Mouse (Mus musculus) neural tube, embryonic 11.5 days (tissue): Measurements from ENCODE around the gene Tnfrsf21. TPM values are rescaled to one million over a fixed set of nuclear protein-coding genes. Genes with fewer than 3 reads are reported as not detected.

Experiments
- ATAC-seq: fragments of 200-750 bp; cut with Nextera tagmentation; 2 replicates; pipeline ENCODE4 v1.8.0; 2017; ENCODE audit warnings: moderate number of reproducible peaks, mild to moderate bottlenecking, moderate TSS enrichment, moderate library complexity; ENCODE audit not compliant: insufficient read depth, low FRiP score, low TSS enrichment
- DNase-seq: peaks from one replicate; pipeline ENCODE4 v3.0.0-alpha.2; 2015; ENCODE audit warnings: low spot score
- H3K27ac ChIP-seq: fragments of 300-500 bp; sonication (generic); 2 replicates; pipeline ENCODE4 v1.5.1; 2014; ENCODE audit warnings: low read depth, mild to moderate bottlenecking, low read length
- H3K27me3 ChIP-seq: fragments of 300-500 bp; sonication (generic); 2 replicates; pipeline ENCODE4 v1.6.1; 2014; ENCODE audit warnings: mild to moderate bottlenecking, low read length, mixed read lengths; ENCODE audit not compliant: control insufficient read depth, insufficient read depth
- H3K36me3 ChIP-seq: fragments of 300-500 bp; sonication (generic); 2 replicates; pipeline ENCODE4 v1.6.1; 2014; ENCODE audit warnings: mild to moderate bottlenecking, low read length, moderate library complexity, mixed read lengths; ENCODE audit not compliant: control insufficient read depth, insufficient read depth
- H3K4me1 ChIP-seq: fragments of 300-500 bp; sonication (generic); 2 replicates; pipeline ENCODE4 v1.6.1; 2014; ENCODE audit warnings: low read length, mixed read lengths; ENCODE audit not compliant: control insufficient read depth, insufficient read depth
- H3K4me2 ChIP-seq: fragments of 300-500 bp; sonication (generic); 2 replicates; pipeline ENCODE4 v1.6.1; 2014; ENCODE audit warnings: low read depth, mild to moderate bottlenecking, moderate library complexity
- H3K4me3 ChIP-seq: fragments of 300-500 bp; sonication (generic); 2 replicates; pipeline ENCODE4 v1.5.1; 2014; ENCODE audit warnings: low read depth, low read length
- H3K9ac ChIP-seq: fragments of 300-500 bp; sonication (generic); 2 replicates; pipeline ENCODE4 v1.6.1; 2014; ENCODE audit warnings: mild to moderate bottlenecking, low read length
- H3K9me3 ChIP-seq: fragments of 300-500 bp; sonication (generic); 2 replicates; pipeline ENCODE4 v1.6.1; 2016; ENCODE audit warnings: low read length; ENCODE audit not compliant: control insufficient read depth
- WGBS: fragments of 180-500 bp; shearing (Covaris S2); extraction: QIAGEN DNeasy Blood & Tissue Kit; methylation state at CpG from one replicate; pipeline ENCODE4 v1.1.7; 2014; 5-methylcytosine and 5-hydroxymethylcytosine counted together
- polyA plus RNA-seq: library from polyadenylated mRNA; unstranded; fragments of >200 nt; fragmentation: Nextera tagmentation; extraction: Ambion mirVana; gene quantifications from 2 replicates; pipeline ENCODE4 v1.2.1, GENCODE M21; 2014

The Tnfrsf21 gene
- polyA plus RNA-seq, 1 experiment from 2014 or later: 50.1 TPM

DNA sequence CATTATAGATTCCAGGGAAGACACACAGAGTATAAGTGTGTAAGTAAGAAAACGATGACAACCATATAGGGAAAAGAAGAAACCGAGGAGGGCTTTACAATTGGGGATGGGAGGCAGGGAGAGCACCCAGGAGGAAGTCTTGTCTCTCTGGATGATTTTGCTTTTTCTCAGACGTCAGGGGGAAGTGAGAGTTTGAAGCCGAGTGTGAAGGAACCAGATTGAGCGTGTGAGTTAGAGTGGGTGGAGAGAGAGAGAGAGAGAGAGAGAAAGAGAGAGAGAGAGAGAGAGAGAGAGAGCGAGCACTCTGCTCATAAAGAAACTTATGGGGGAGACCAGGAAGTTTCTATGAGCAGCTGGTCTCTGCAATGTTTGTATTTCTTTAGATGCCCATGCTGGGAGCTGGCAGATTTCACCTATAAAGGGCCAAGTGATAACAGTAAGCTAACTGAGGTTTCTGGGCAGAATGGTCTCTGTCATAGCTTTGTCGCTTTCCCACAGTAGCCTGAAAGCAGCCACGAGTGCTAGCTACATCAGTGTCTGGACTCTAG is 16.2 kb downstream of the Tnfrsf21 start:
- no peak overlapping the region for H3K9ac ChIP-seq
- no peaks in the 10 kb centered on the region for H3K4me1 ChIP-seq
- no peaks in the 10 kb centered on the region for H3K9me3 ChIP-seq
- H3K27me3 ChIP-seq: no peaks in the 10 kb centered on the region
- no peak overlapping the region for H3K27ac ChIP-seq
- no peak for DNase-seq
- H3K4me2 ChIP-seq: no peak overlapping the region
- H3K4me3 ChIP-seq: no peak overlapping the region
- ATAC-seq: no peak
- WGBS: 87% methylated on average over 8 of the region's 8 CpGs
- H3K36me3 ChIP-seq: peaks cover under 1% of the 10 kb centered on the region

DNA sequence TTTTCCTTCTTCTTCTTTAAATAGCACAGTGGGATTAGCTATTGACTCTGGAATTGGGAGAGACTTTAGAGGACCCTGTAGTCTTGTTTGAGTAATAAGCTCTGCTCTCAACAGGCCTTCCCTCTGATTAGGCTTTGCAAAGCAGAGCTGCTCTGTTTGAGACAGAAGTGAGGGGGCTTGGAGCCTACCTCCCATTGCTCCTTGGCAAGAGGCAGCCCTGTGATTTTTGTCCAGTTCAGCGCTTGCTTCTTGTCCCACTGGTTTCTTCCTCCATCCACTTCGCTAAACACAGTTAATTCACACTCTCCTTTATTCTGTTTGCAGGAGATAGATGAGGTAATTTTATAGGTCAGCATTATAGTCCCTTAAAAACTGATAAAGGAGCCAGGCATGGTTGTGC is 19.0 kb downstream of the Tnfrsf21 start:
- no peak for ATAC-seq
- Histone ChIP-seq H3K4me1 (no peaks in the 10 kb centered on the region), H3K36me3 (peaks cover 13% of the 10 kb centered on the region), H3K4me2 (no peak overlapping the region), H3K27me3 (no peaks in the 10 kb centered on the region), H3K4me3 (no peak overlapping the region), H3K9ac (no peak overlapping the region), H3K27ac (no peak overlapping the region), H3K9me3 (no peaks in the 10 kb centered on the region)
- DNase-seq: no peak
- 84% methylated on average over 2 of the region's 2 CpGs for WGBS

DNA sequence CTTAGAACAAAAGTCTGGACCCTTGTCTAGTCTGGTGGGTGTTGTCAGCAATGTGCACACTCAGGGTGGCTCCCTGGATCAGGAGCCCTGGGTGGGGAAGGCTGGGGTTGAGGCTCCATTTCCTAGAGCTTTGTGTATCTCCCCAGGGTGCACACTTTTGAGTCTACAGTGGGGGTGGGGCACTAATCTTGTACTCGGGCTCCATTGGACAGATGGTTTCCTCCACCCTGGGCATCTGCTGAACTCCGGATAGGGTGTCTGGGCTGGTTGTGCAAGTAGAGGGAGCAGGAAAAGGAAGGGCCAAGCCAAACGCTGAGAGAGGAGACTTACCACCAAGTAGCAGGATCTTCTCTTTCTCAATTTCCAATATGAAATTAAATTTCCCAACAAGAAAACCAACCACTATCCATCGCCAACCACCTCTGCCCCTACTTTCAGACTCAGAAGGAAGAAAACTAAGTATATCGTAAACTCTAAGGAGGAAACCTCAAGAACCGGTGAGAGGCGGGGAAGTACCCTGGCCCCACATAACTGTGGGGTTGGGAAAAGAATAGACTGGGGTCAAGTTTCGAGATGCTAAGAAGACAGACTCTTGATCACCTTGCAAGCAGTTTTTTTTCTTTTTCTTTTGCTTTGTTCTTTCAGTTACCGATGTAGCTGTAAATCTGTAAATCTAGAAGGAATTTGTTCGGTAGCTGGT is 19.9 kb downstream of the Tnfrsf21 start:
- no peaks in the 10 kb centered on the region for H3K27me3 ChIP-seq
- H3K9ac ChIP-seq: no peak overlapping the region
- peaks cover 13% of the 10 kb centered on the region for H3K36me3 ChIP-seq
- H3K4me1 ChIP-seq: no peaks in the 10 kb centered on the region
- WGBS: 76% methylated on average over 10 of the region's 10 CpGs
- H3K4me2 ChIP-seq: no peak overlapping the region
- ATAC-seq (no peak), DNase-seq (no peak)
- no peaks in the 10 kb centered on the region for H3K9me3 ChIP-seq
- no peak overlapping the region for H3K27ac ChIP-seq
- no peak overlapping the region for H3K4me3 ChIP-seq

DNA sequence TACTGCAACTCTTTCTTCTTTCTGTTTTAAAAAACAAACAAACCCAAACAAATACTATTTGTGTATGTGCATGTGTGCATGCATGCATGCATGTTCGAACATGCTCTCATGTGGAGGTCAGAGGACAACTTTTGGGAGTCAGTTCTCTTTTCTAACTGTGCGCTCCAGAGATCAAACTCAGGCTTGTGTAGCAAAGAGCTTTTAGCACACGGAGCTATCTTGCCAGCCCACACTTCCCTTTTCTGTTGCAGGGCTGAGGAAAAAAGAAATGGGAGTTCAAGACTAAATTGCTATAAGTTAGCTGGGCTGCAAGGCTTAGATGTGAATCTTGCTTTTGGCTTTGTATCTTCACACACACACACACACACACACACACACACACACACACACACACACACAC is 24.2 kb downstream of the Tnfrsf21 start:
- Histone ChIP-seq H3K4me2 (no peak overlapping the region), H3K4me3 (no peak overlapping the region), H3K9me3 (no peaks in the 10 kb centered on the region), H3K27me3 (no peaks in the 10 kb centered on the region), H3K4me1 (no peaks in the 10 kb centered on the region), H3K27ac (no peak overlapping the region), H3K9ac (no peak overlapping the region), H3K36me3 (peaks cover 13% of the 10 kb centered on the region)
- no peak for ATAC-seq
- no peak for DNase-seq
- 86% methylated on average over 3 of the region's 3 CpGs for WGBS

DNA sequence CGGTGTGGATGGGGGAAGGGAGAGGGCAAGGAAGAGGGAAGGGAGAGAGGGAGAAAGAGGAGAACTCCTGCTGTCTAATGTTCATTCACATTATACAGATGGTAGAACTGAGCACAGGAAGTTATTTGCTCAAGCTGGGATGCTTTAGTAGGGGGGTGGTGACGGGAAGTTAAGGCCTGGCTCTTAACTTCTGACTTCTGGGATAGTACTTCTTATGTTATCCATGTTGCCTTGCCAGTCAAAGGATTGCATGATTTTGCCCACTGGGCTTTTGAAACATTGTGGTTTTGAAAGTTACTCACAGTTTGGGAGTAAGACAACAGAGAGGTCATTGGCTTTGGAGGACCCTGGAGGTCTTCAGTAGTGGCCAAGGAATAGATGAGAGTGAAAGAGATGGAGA is 34.3 kb downstream of the Tnfrsf21 start:
- WGBS: 98% methylated on average over 2 of the region's 2 CpGs
- Histone ChIP-seq H3K4me1 (no peaks in the 10 kb centered on the region), H3K4me2 (no peak overlapping the region), H3K9me3 (no peaks in the 10 kb centered on the region), H3K27ac (no peak overlapping the region), H3K27me3 (no peaks in the 10 kb centered on the region), H3K4me3 (no peak overlapping the region), H3K9ac (no peak overlapping the region), H3K36me3 (no peaks in the 10 kb centered on the region)
- ATAC-seq (no peak), DNase-seq (no peak)

DNA sequence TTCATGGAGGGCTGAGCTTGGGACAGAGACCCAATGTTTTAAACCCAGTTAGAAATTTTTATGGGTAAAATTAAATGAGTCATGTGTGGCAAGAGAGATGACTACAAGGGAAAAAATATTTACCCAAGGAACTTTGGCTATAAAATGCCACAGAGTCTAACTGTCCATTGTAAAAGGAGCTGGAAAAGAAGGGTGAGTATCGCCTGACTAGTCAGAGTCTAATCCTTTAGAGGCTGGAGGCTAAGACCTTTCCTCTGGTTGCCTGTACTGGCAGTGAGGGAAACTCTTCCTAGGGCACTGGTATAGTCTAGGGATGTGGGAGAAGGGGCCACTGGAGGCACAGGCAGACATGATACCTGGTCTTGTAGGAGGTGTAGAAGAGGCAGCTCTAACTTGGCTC is 36.4 kb downstream of the Tnfrsf21 start:
- Histone ChIP-seq H3K4me3 (no peak overlapping the region), H3K27ac (no peak overlapping the region), H3K27me3 (no peaks in the 10 kb centered on the region), H3K9ac (no peak overlapping the region), H3K4me2 (no peak overlapping the region), H3K9me3 (no peaks in the 10 kb centered on the region), H3K4me1 (no peaks in the 10 kb centered on the region), H3K36me3 (no peaks in the 10 kb centered on the region)
- DNase-seq (no peak), ATAC-seq (no peak)
- WGBS: 92% methylated on average over 1 of the region's 1 CpGs

DNA sequence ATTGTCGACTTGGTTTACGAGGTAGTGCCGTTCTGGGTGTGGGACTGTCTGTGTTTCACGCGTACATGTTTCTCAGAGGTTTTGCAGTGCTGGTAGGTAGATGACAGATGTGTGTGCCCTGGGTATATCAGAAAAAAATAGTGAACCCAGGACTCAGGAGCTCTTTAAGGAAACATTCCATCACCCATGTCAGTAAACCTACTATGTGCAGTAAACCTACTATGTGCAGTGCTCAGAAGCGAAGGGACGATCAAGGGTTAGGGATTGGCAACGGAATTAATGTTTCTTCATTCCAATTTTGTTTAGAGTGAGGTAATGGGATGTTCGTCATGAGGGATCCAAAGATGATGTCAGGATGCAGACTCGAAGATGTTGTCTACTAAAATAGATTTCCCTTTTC is 37.6 kb downstream of the Tnfrsf21 start:
- DNase-seq: no peak

DNA sequence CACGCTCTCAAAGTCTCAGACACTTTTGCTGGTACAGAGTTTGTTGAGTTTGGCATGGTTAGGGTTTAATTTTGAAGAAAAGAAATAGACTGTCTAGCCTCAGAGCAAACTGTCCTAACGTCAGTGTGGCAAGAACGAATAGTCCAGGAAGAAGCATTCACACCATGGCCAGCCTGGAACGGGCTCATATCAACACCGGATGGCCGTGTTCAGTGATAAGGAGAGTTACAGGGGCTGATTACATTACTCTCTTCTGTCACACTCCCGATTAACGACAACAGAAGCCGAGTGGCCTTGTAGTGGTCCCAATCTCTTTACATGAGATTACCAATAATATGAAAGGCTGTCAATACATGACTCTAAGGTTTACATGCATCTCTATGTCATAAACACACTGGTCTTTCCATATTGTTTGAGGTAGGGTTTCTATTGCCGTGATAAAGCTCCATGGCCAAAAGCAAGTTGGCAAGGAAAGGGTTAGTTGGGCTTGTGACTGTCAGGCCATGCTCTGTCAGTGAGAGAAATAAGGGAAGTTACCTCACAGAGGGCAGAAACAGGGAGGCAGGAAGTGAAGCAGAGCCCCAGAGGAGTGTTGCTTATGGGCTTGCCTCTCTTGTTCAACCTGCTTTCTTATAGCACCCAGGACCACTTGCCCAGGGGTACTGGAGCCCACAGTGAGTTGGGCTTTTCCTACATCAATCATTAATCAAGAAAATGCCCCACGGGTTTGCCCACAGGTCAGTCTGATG is 42.1 kb downstream of the Tnfrsf21 start:
- H3K36me3 ChIP-seq: no peaks in the 10 kb centered on the region
- H3K27me3 ChIP-seq: no peaks in the 10 kb centered on the region
- H3K9ac ChIP-seq: no peak overlapping the region
- no peak overlapping the region for H3K4me2 ChIP-seq
- no peak for ATAC-seq
- no peaks in the 10 kb centered on the region; the same call in 1 of the 2 replicates for H3K4me1 ChIP-seq
- no peak overlapping the region for H3K27ac ChIP-seq
- no peak overlapping the region for H3K4me3 ChIP-seq
- WGBS: 92% methylated on average over 11 of the region's 11 CpGs
- H3K9me3 ChIP-seq: no peaks in the 10 kb centered on the region
- DNase-seq: no peak

More for the DNA sequence above, 37.6 kb downstream of the Tnfrsf21 start:
- no peaks in the 10 kb centered on the region for H3K9me3 ChIP-seq
- H3K4me1 ChIP-seq: no peaks in the 10 kb centered on the region
- H3K27me3 ChIP-seq: no peaks in the 10 kb centered on the region
- no peaks in the 10 kb centered on the region for H3K36me3 ChIP-seq
- H3K9ac ChIP-seq: no peak overlapping the region
- H3K4me3 ChIP-seq: no peak overlapping the region
- ATAC-seq: no peak
- WGBS: 91% methylated on average over 10 of the region's 10 CpGs
- no peak overlapping the region for H3K27ac ChIP-seq
- H3K4me2 ChIP-seq: no peak overlapping the region

DNA sequence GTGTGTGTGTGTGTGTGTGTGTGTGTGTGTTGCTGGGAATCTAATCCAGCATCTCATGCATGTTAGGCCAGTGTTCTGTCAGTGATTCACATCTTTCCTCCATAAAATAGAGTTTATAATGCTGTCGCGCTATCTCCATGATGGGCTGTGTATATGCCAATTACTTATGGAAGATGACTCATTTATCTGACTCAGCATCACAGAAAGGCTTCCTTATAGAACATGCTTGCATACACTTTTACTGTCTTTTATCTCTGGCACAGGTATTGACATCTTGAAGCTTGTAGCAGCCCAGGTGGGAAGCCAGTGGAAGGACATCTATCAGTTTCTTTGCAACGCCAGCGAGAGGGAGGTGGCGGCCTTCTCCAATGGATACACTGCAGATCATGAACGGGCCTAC is 48.4 kb downstream of the Tnfrsf21 start:
- ATAC-seq (no peak), DNase-seq (no peak)
- Histone ChIP-seq H3K4me1 (no peaks in the 10 kb centered on the region; the same call in 1 of the 2 replicates), H3K27ac (no peak overlapping the region), H3K36me3 (no peaks in the 10 kb centered on the region), H3K9ac (no peak overlapping the region), H3K9me3 (no peaks in the 10 kb centered on the region), H3K27me3 (no peaks in the 10 kb centered on the region), H3K4me3 (no peak overlapping the region), H3K4me2 (no peak overlapping the region)
- 95% methylated on average over 6 of the region's 6 CpGs for WGBS
